Mouse (Mus musculus) stomach, embryonic 16.5 days (tissue): ENCODE measurements around the gene Cacna1s. TPM values are rescaled to one million over a fixed set of nuclear protein-coding genes. Genes with fewer than 3 reads are reported as not detected.

Experiments used
- ATAC-seq: fragments of 200-750 bp; cut with Nextera tagmentation; 2 replicates; pipeline ENCODE4 v1.8.0; 2017; ENCODE audit warnings: moderate number of reproducible peaks, moderate TSS enrichment; ENCODE audit not compliant: insufficient read depth, low FRiP score
- H3K27ac ChIP-seq: fragments of 300-500 bp; sonication (generic); 2 replicates; pipeline ENCODE4 v1.5.1; 2014; ENCODE audit warnings: low read length
- H3K27me3 ChIP-seq: fragments of 300-500 bp; sonication (generic); 2 replicates; pipeline ENCODE4 v1.6.1; 2014; ENCODE audit warnings: low read length, control low read depth, mixed read lengths; ENCODE audit not compliant: control insufficient read depth, insufficient read depth
- H3K36me3 ChIP-seq: fragments of 300-500 bp; sonication (generic); 2 replicates; pipeline ENCODE4 v1.6.1; 2014; ENCODE audit warnings: low read length; ENCODE audit not compliant: control insufficient read depth, insufficient read depth
- H3K4me1 ChIP-seq: fragments of 300-500 bp; sonication (generic); 2 replicates; pipeline ENCODE4 v1.6.1; 2014; ENCODE audit warnings: low read length, control low read depth, mixed read lengths; ENCODE audit not compliant: control insufficient read depth, insufficient read depth
- H3K4me2 ChIP-seq: fragments of 300-500 bp; sonication (generic); 2 replicates; pipeline ENCODE4 v1.6.1; 2014; ENCODE audit warnings: low read depth, low read length, mixed read lengths
- H3K4me3 ChIP-seq: fragments of 300-500 bp; sonication (generic); replicated peaks from 2 replicates; pipeline ENCODE4 v1.5.1; 2014; ENCODE audit warnings: mild to moderate bottlenecking, low read length
- H3K9ac ChIP-seq: fragments of 300-500 bp; sonication (generic); 2 replicates; pipeline ENCODE4 v1.6.1; 2014; ENCODE audit warnings: low read length
- H3K9me3 ChIP-seq: fragments of 300-500 bp; sonication (generic); replicated peaks from 2 replicates; pipeline ENCODE4 v1.6.1; 2016; ENCODE audit warnings: low read length, control low read depth; ENCODE audit not compliant: control insufficient read depth
- WGBS: fragments of 180-500 bp; shearing (Covaris S2); extraction: QIAGEN DNeasy Blood & Tissue Kit; methylation state at CpG from one replicate; pipeline ENCODE4 v1.1.7; 2014; 5-methylcytosine and 5-hydroxymethylcytosine counted together
- polyA plus RNA-seq: library from polyadenylated mRNA; unstranded; fragments of >200 nt; fragmentation: Nextera tagmentation; extraction: Ambion mirVana; gene quantifications from 2 replicates; pipeline ENCODE4 v1.2.1, GENCODE M21; 2015

Cacna1s gene
- polyA plus RNA-seq, 1 experiment from 2014 or later = 2.0 TPM

GRCm38 (mm10) chr1:136063991-136064390, 11.4 kb downstream of the Cacna1s start:
- 52% methylated on average over 5 of the region's 5 CpGs for WGBS
- Histone ChIP-seq H3K9ac (no peak overlapping the region), H3K27me3 (no peaks in the 10 kb centered on the region), H3K4me1 (0 out of 2 replicates have a peak, but pooled peaks cover 4% of the 10 kb centered on the region), H3K9me3 (no peaks in the 10 kb centered on the region), H3K27ac (no peak overlapping the region), H3K4me2 (no peak overlapping the region), H3K4me3 (no peak overlapping the region), H3K36me3 (no peaks in the 10 kb centered on the region)
- ATAC-seq = no peak

DNA sequence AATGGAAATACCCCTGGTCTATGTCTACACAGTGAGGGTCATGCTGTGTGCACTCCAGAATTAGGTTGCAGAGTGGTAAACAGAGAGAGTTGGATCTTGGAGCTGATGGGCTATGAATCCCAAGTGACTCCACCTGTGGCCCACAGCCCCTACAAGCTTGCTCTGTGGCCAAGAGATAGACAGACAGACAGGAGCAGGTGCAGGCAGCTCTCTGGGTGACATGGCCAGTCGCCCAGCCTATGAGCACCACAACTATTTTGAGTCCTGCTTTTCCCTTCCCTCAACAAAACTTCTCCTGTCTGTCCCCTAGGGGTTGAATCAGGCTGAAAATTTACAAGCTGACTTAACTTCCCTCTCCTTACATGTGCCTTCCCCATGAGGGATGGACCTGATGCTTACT, 14.1 kb downstream of the Cacna1s start:
- H3K4me1 ChIP-seq = 0 out of 2 replicates have a peak, but pooled peaks cover under 1% of the 10 kb centered on the region
- H3K36me3 ChIP-seq = no peaks in the 10 kb centered on the region
- ATAC-seq = no peak
- H3K27ac ChIP-seq = no peak overlapping the region
- H3K9ac ChIP-seq = no peak overlapping the region
- H3K9me3 ChIP-seq = no peaks in the 10 kb centered on the region
- H3K4me2 ChIP-seq = no peak overlapping the region
- 44% methylated on average over 1 of the region's 1 CpGs for WGBS
- no peaks in the 10 kb centered on the region for H3K27me3 ChIP-seq
- no peak overlapping the region for H3K4me3 ChIP-seq

DNA sequence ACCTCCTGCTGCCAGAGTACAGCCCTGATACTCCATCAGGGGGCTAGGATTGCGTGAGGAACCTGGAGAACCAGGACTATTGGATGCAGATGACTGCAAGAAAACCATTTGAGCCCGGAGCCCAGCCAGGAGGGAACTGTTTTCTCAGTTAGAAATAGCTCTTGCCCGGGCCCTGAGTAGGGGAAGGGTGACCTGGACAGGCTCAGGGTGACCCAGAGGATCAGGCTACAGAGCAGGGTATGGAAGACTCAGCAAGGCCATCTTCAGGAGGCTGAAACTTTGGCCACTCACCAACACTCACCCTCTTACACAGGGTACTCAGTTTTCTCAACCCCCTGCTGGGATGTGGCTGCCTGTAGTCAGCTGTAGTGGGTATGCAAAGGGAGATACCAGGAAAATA, 15.0 kb downstream of the Cacna1s start:
- Histone ChIP-seq H3K4me3 (no peak overlapping the region), H3K9me3 (no peaks in the 10 kb centered on the region), H3K9ac (no peak overlapping the region), H3K27me3 (no peaks in the 10 kb centered on the region), H3K4me1 (no peaks in the 10 kb centered on the region), H3K4me2 (no peak overlapping the region), H3K27ac (no peak overlapping the region), H3K36me3 (no peaks in the 10 kb centered on the region)
- ATAC-seq = no peak
- 63% methylated on average over 3 of the region's 3 CpGs for WGBS

GRCm38 (mm10) chr1:136076086-136076485, 23.5 kb downstream of the Cacna1s start:
- no peak overlapping the region for H3K27ac ChIP-seq
- no peaks in the 10 kb centered on the region for H3K27me3 ChIP-seq
- no peaks in the 10 kb centered on the region for H3K9me3 ChIP-seq
- no peak for ATAC-seq
- WGBS = 6% methylated on average over 3 of the region's 3 CpGs
- no peak overlapping the region for H3K4me2 ChIP-seq
- no peak overlapping the region for H3K4me3 ChIP-seq
- no peaks in the 10 kb centered on the region for H3K36me3 ChIP-seq
- H3K4me1 ChIP-seq = no peaks in the 10 kb centered on the region
- no peak overlapping the region for H3K9ac ChIP-seq

DNA sequence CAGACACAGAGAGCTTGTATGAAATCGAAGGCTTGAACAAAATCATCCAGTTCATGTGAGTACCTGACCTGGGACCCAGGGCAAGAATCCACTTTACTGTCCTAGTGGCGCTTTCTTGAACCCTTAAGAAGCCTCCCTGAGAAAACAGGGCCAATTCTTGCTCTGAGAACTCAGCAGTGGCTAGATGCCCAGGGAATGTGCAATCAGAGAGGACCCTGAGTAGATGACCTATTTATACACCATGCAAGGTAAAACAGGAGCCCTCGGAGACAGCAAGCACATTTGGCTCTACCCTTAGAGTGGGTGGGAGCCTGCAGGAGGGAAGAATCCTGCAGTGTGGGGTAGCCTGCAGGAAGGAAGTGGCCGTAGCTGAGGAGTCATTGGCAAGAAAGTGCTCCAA, 25.1 kb downstream of the Cacna1s start:
- no peak for ATAC-seq

GRCm38 (mm10) chr1:136081161-136081560, 28.6 kb downstream of the Cacna1s start:
- no peaks in the 10 kb centered on the region for H3K4me1 ChIP-seq
- 0 out of 2 replicates have a peak, but pooled peaks cover 4% of the 10 kb centered on the region for H3K9me3 ChIP-seq
- H3K4me2 ChIP-seq = no peak overlapping the region
- H3K9ac ChIP-seq = no peak overlapping the region
- ATAC-seq = no peak
- H3K4me3 ChIP-seq = no peak overlapping the region
- H3K27me3 ChIP-seq = no peaks in the 10 kb centered on the region
- H3K27ac ChIP-seq = no peak overlapping the region
- no peaks in the 10 kb centered on the region for H3K36me3 ChIP-seq
- WGBS = 87% methylated on average over 1 of the region's 1 CpGs

More for the DNA sequence above, 25.1 kb downstream of the Cacna1s start:
- Histone ChIP-seq H3K4me3 (no peak overlapping the region), H3K9me3 (0 out of 2 replicates have a peak, but pooled peaks cover 4% of the 10 kb centered on the region), H3K27me3 (no peaks in the 10 kb centered on the region), H3K4me1 (no peaks in the 10 kb centered on the region), H3K36me3 (no peaks in the 10 kb centered on the region), H3K27ac (no peak overlapping the region), H3K4me2 (no peak overlapping the region), H3K9ac (peak overlapping the region; percentile 10; the same call in 1 of the 2 replicates)
- 62% methylated on average over 4 of the region's 4 CpGs for WGBS

- H3K27ac ChIP-seq = no peak overlapping the region
- 82% methylated on average over 3 of the region's 3 CpGs for WGBS
- H3K4me2 ChIP-seq = no peak overlapping the region
- no peak overlapping the region for H3K9ac ChIP-seq
- H3K27me3 ChIP-seq = no peaks in the 10 kb centered on the region
- no peaks in the 10 kb centered on the region for H3K4me1 ChIP-seq
- no peaks in the 10 kb centered on the region for H3K36me3 ChIP-seq
- 0 out of 2 replicates have a peak, but pooled peaks cover 4% of the 10 kb centered on the region for H3K9me3 ChIP-seq
- no peak overlapping the region for H3K4me3 ChIP-seq
- no peak for ATAC-seq
These were observed 33.6 kb downstream of the Cacna1s start for GRCm38 (mm10) chr1:136085988-136086685.

- H3K4me2 ChIP-seq = no peak overlapping the region
- WGBS = 73% methylated on average over 9 of the region's 9 CpGs
- H3K4me1 ChIP-seq = no peaks in the 10 kb centered on the region
- H3K4me3 ChIP-seq = no peak overlapping the region
- H3K27me3 ChIP-seq = no peaks in the 10 kb centered on the region
- H3K9ac ChIP-seq = no peak overlapping the region
- ATAC-seq = no peak
- no peaks in the 10 kb centered on the region for H3K36me3 ChIP-seq
- H3K9me3 ChIP-seq = no peaks in the 10 kb centered on the region
- H3K27ac ChIP-seq = no peak overlapping the region
These were observed 37.0 kb downstream of the Cacna1s start for GRCm38 (mm10) chr1:136089368-136090165.

DNA sequence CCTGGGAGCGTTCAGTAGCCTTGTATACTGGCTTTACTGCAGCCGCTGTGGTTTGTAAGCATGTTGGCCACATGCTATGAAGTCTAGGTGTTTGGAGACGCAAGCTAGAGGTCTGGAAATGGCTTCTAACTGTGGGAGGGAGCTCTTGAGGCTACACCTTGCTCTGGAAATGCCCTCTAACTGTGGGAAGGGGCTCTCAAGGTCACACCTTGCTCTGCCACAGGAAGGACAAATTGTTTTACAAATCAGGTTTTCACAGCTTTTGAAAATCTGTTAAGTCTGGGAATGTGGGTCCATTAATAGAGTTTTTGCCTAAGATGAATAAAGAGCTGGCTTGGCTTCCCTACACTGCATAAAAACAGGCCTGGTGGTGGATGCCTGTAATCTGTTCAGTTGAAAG, 41.2 kb downstream of the Cacna1s start:
- Histone ChIP-seq H3K4me3 (no peak overlapping the region), H3K27me3 (no peaks in the 10 kb centered on the region), H3K36me3 (no peaks in the 10 kb centered on the region), H3K27ac (no peak overlapping the region), H3K9ac (no peak overlapping the region), H3K4me2 (no peak overlapping the region), H3K4me1 (no peaks in the 10 kb centered on the region), H3K9me3 (no peaks in the 10 kb centered on the region)
- 68% methylated on average over 3 of the region's 3 CpGs for whole genome bisulfite sequencing
- ATAC-seq = no peak
